Comparison of ENCODE assay signal across 15 mouse cellular contexts in the genomic region with DNA sequence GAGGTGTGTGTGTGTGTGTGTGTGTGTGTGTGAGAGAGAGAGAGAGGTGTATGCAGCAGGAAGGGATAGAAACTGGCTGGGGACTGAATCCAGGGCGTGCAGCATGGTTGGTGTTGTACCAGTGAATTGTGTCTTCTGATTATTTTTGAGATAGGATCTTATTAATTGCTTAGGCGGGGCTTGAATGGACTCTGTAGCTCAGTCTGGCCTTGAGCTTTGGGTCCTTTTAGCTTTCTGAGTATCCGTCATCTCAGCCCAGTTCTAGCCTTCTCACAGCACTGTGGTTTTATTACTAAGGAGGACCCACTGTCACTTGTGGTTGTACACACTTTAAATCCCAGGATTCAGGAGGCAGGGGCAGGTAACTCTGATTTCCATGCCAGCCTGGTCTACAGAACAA. TPM values are rescaled to one million over a fixed set of nuclear protein-coding genes. Genes with fewer than 3 reads are reported as not detected.
DNase-seq lines count a peak whose midpoint lies in the region; ATAC-seq and TF ChIP-seq lines count a peak whose summit lies in the region.
"Had no signal": no experiment of that assay in that cellular context is flagged by ENCODE, and none has a peak within 500 bp of the region (broad histone marks: within the 10 kb centered on the region; RNA-seq: fewer than 3 reads in every experiment).

No protein-coding gene starts in this region.

- H3K9ac ChIP-seq in lung, postnatal 0 days (replicated peaks; ENCODE audit: low read depth): no peak overlapping the region
- H3K9ac ChIP-seq in intestine, embryonic 16.5 days (ENCODE audit: low read depth, low read length): peak overlapping the region; percentile 29; the same call in 1 of the 2 replicates
- H3K9ac ChIP-seq: limb, embryonic 15.5 days had no signal

- peaks cover 17% of the 10 kb centered on the region; the same call in 1 of the 2 replicates for H3K4me1 ChIP-seq in lung, postnatal 0 days (ENCODE audit: insufficient read depth, low read depth, low read length)
- H3K4me1 ChIP-seq in intestine, embryonic 16.5 days (ENCODE audit: control insufficient read depth, insufficient read depth, low read length): peaks cover 32% of the 10 kb centered on the region

- peak; percentile 25 for DNase-seq in adrenal gland, postnatal 10 days
- DNase-seq in adrenal gland, adult 8-10 months: no peak
- DNase-seq in lung, postnatal 0 days (ENCODE audit: low spot score): no peak
- DNase-seq in lung, postnatal 10 days: no peak
- DNase-seq in naive thymus-derived CD4-positive, alpha-beta T cell, adult 2 months (ENCODE audit: low read depth): peak; percentile 44
- DNase-seq in cerebellum, postnatal 25 days: no peak
- no peak for DNase-seq in left cerebral cortex, adult 9 months (ENCODE audit: low spot score in 2 of 2)
- DNase-seq: adrenal gland, postnatal 14 days; cerebellum, adult 11-12 months; gastrocnemius, postnatal 10 days; heart, postnatal 36 days; kidney, adult 11 months had no signal

- peak overlapping the region; percentile 98; the same call in 1 of the 2 replicates for H3K27ac ChIP-seq in lung, postnatal 0 days (ENCODE audit: low read length)
- peak overlapping the region; percentile 98 for H3K27ac ChIP-seq in intestine, embryonic 16.5 days (ENCODE audit: low read length)
- H3K27ac ChIP-seq: limb, embryonic 15.5 days had no signal

- H3K27me3 ChIP-seq in lung, postnatal 0 days (replicated peaks; ENCODE audit: insufficient read depth, low read length): no peaks in the 10 kb centered on the region
- no peaks in the 10 kb centered on the region for H3K27me3 ChIP-seq in intestine, embryonic 16.5 days (replicated peaks; ENCODE audit: control insufficient read depth, insufficient read depth, low read length)
- H3K27me3 ChIP-seq: limb, embryonic 15.5 days had no signal

- no peak for TF ChIP-seq CTCF in lung, postnatal 0 days (IDR thresholded peaks at IDR 0.05)

- no peak for TF ChIP-seq EP300 in lung, postnatal 0 days (IDR thresholded peaks at IDR 0.05)

- no peak overlapping the region for H3K4me3 ChIP-seq in lung, postnatal 0 days (ENCODE audit: low read depth, low read length)
- no peak overlapping the region for H3K4me3 ChIP-seq in intestine, embryonic 16.5 days (ENCODE audit: low read length)
- H3K4me3 ChIP-seq: limb, embryonic 15.5 days had no signal

- WGBS in lung, postnatal 0 days: 81% methylated on average over 3 of the region's 3 CpGs
- WGBS in intestine, embryonic 16.5 days: 48% methylated on average over 3 of the region's 3 CpGs

- H3K36me3 ChIP-seq in lung, postnatal 0 days (ENCODE audit: insufficient read depth, low read length): no peaks in the 10 kb centered on the region
- H3K36me3 ChIP-seq in intestine, embryonic 16.5 days (ENCODE audit: control insufficient read depth, insufficient read depth, low read length): no peaks in the 10 kb centered on the region

- no peaks in the 10 kb centered on the region for H3K9me3 ChIP-seq in lung, postnatal 0 days (ENCODE audit: low read length)
- no peaks in the 10 kb centered on the region for H3K9me3 ChIP-seq in intestine, embryonic 16.5 days (ENCODE audit: control insufficient read depth, low read length)
- H3K9me3 ChIP-seq: limb, embryonic 15.5 days had no signal

- no peak overlapping the region for H3K4me2 ChIP-seq in lung, postnatal 0 days (replicated peaks; ENCODE audit: low read depth, low read length)
- no peak overlapping the region; the same call in 1 of the 2 replicates for H3K4me2 ChIP-seq in intestine, embryonic 16.5 days (ENCODE audit: low read depth, low read length)
- H3K4me2 ChIP-seq: limb, embryonic 15.5 days had no signal

- no peak for ATAC-seq in lung, postnatal 0 days
- peak; percentile 1; the same call in 1 of the 2 replicates for ATAC-seq in intestine, embryonic 16.5 days
- ATAC-seq: forebrain, embryonic 14.5 days had no signal

RNA-seq across cellular contexts. Expression of gene Usp4, which starts 4.3 kb away (rescaled TPM):
- 100 to 1,000 TPM; 101 to 111 TPM for total RNA-seq in adrenal gland, postnatal 10 days (2021)
- 100 to 1,000 TPM; 124 to 152 (median 132) TPM for total RNA-seq in adrenal gland, adult 8-10 months (2022)
- polyA plus RNA-seq in lung, postnatal 0 days (2015; fragmentation: Nextera tagmentation; extraction: Ambion mirVana): 61.4 and 66.4 TPM in 2 replicates
- 84.4 and 92.1 TPM in 2 replicates for polyA plus RNA-seq in intestine, embryonic 16.5 days (2015; fragmentation: Nextera tagmentation; extraction: Ambion mirVana)

RNA-seq across cellular contexts. Expression of gene Gpx1, which starts 4.6 kb away (rescaled TPM):
- total RNA-seq in adrenal gland, postnatal 10 days (2021): 100 to 1,000 TPM; 424 to 480 TPM
- total RNA-seq in adrenal gland, adult 8-10 months (2022): 100 to 1,000 TPM; 524 to 812 (median 629) TPM
- polyA plus RNA-seq in lung, postnatal 0 days (2015; fragmentation: Nextera tagmentation; extraction: Ambion mirVana): 1,509 and 1,541 TPM in 2 replicates
- polyA plus RNA-seq in intestine, embryonic 16.5 days (2015; fragmentation: Nextera tagmentation; extraction: Ambion mirVana): 1,298 and 1,315 TPM in 2 replicates

RNA-seq across cellular contexts. Expression of gene Tcta, which starts 37.4 kb away (rescaled TPM):
- total RNA-seq in adrenal gland, postnatal 10 days (2021): 10 to 100 TPM; 28.9 to 36.6 TPM
- total RNA-seq in adrenal gland, adult 8-10 months (2022): 10 to 100 TPM; 56.0 to 68.0 (median 62.2) TPM
- polyA plus RNA-seq in lung, postnatal 0 days (2015; fragmentation: Nextera tagmentation; extraction: Ambion mirVana): 92.9 and 93.1 TPM in 2 replicates
- 40.9 and 45.1 TPM in 2 replicates for polyA plus RNA-seq in intestine, embryonic 16.5 days (2015; fragmentation: Nextera tagmentation; extraction: Ambion mirVana)

RNA-seq across cellular contexts. Expression of gene Rhoa, which starts 37.4 kb away (rescaled TPM):
- total RNA-seq in adrenal gland, postnatal 10 days (2021): 100 to 1,000 TPM; 352 to 357 TPM
- total RNA-seq in adrenal gland, adult 8-10 months (2022): 100 to 1,000 TPM; 307 to 342 (median 321) TPM
- 582 and 634 TPM in 2 replicates for polyA plus RNA-seq in lung, postnatal 0 days (2015; fragmentation: Nextera tagmentation; extraction: Ambion mirVana)
- polyA plus RNA-seq in intestine, embryonic 16.5 days (2015; fragmentation: Nextera tagmentation; extraction: Ambion mirVana): 425 and 427 TPM in 2 replicates

RNA-seq across cellular contexts. Expression of gene Amt, which starts 46.7 kb away (rescaled TPM):
- 10 to 100 TPM in 1 of 2 experiments, 1 to 10 TPM in 1; 9.3 to 14.7 TPM for total RNA-seq in adrenal gland, postnatal 10 days (2021)
- total RNA-seq in adrenal gland, adult 8-10 months (2022): 10 to 100 TPM in 2 of 4 experiments, 1 to 10 TPM in 2; 3.8 to 10.9 (median 7.1) TPM
- polyA plus RNA-seq in lung, postnatal 0 days (2015; fragmentation: Nextera tagmentation; extraction: Ambion mirVana): 9.2 and 9.8 TPM in 2 replicates
- polyA plus RNA-seq in intestine, embryonic 16.5 days (2015; fragmentation: Nextera tagmentation; extraction: Ambion mirVana): 15.5 TPM in 2 replicates

Comparison
In these comparisons a context has a peak if more than half of its experiments do, and no peak if none do; other contexts are left out.
1. DNase-seq: peak in adrenal gland, postnatal 10 days (single experiment) and naive thymus-derived CD4-positive, alpha-beta T cell, adult 2 months (single experiment); none in adrenal gland, adult 8-10 months (single experiment), lung, postnatal 0 days (single experiment), lung, postnatal 10 days (single experiment), cerebellum, postnatal 25 days (0 of 2) and left cerebral cortex, adult 9 months (0 of 2).